Mouse (Mus musculus) central nervous system, embryonic 14 days (tissue): ENCODE data around the gene Pde8b. TPM values are rescaled to one million over a fixed set of nuclear protein-coding genes. Genes with fewer than 3 reads are reported as not detected.

Experiments used
- polyA plus RNA-seq: library from polyadenylated mRNA; depleted of rRNA; stranded (reverse); fragments of >200 nt; gene quantifications from 2 replicates; pipeline ENCODE4 v1.2.3, GENCODE M21; 2012; rRNA removed

Gene Pde8b
- 4.9 and 5.8 TPM in 2 replicates for polyA plus RNA-seq

DNA sequence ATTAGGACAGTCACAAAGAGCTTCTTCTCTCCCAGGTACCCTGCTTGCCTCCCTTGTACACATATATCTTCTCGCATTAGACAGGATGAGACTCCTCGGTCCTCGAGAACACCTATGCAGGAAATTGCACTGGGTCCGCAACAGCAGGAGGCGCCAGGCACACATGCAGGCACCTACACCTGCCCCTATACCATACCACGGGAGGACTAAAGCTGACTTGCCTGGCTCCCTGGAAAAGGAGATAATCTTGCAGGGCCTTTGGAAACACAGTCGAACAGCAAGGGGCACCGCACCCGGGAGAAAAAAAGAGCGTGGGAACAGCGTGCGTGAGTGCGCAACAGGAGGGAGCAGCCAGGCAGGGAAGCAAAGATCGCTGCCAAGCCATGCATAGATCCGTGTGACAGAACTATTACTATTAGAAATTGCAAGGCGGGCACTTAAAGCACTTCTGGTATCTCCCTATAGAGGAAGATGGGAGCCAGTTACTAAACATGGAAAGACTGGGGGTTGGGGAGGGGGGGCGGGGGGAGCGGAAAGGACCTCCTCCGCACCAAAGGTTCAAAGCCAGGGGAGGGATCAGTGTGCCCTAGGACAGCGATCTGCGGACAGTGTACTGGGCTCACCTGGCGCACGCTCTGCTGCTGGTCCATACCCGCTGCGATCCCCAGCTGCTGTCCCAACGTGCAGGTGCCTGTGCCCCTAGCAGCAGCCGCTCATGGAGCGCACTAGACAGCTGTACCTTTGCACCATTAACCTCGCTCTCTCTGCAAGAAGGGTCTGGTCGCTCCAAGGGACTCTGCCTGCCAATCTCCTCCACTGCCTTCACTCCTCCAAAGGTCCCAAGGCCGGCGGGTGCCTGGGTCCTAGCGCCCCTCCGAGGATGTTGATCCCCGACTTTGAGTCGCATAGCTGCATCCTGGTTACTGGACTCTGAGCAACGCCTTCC, at the start of gene Pde8b:
TSS of gene Pde8b (minus strand) at position 826 of the 946 bp plus-strand sequence.

DNA sequence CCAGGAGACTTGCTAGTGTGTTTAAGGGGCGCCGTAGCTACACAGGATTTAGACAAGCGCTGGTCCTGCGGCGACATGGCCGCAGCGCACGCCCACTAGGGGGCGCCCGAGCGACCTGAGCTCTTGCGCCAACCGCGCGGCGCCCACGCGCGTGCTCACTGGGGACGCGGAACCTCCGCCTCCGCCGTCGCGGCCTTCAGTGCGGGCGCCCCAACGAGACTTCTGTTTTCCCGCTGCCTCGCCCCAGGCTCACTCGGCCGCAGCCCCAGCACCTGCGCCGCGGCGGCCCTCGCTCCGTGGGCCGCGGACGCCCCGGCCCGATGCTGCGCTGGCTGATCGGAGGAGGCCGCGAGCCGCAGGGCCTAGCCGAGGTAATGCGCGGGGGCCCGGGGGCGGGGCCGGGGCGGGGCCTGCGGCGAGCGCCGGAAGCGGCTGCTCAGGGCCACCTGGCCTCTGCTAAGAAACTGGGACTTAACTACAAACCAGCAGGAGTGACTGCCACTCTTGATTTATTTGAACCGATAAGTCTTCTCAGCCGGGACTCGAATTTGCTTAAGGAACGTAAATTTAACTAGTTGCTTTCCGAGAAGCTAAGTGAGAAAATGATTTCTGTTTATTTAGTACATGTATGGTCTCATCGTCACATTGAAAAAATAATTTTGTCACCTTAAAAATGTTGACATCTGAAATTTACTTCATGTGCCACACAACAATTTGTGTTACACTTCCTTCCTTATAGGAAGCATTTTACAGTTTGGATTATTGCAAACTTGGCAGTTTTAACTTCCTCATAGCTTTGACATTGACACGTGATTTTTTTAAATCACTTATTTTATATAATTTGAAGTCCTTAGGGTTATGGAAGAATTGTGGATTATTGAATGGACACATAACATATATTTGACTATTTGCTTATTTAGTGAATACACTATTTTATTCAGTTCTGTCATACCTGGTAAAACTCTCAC, 273.6 kb downstream of the Pde8b start, which contains the start of gene Wdr41:
TSS of gene Wdr41 (plus strand) at position 126 of the 968 bp plus-strand sequence.

Other genes starting within 250 kb of the Pde8b start
- 46.1 and 52.1 TPM in 2 replicates for gene Zbed3, start 73.3 kb upstream of the Pde8b start, polyA plus RNA-seq
- 35.0 and 38.2 TPM in 2 replicates for gene Aggf1, start 125.0 kb upstream of the Pde8b start, polyA plus RNA-seq
- gene Crhbp, start 194.6 kb upstream of the Pde8b start, polyA plus RNA-seq, result 1.6 and 2.4 TPM in 2 replicates
- not detected in 2 replicates for gene S100z, start 228.4 kb upstream of the Pde8b start, polyA plus RNA-seq